Mouse (Mus musculus) layer of hippocampus, adult 18-20 months (tissue): ENCODE measurements around the gene Dhx35. TPM values are rescaled to one million over a fixed set of nuclear protein-coding genes. Genes with fewer than 3 reads are reported as not detected.

Experiments used
- DNase-seq, 2 experiments: peaks; one replicate each; pipeline ENCODE4 v3.0.0; 2022; ENCODE audit warnings: low spot score in 2 of 2
- total RNA-seq, 2 experiments: library from RNA; stranded (reverse); gene quantifications; 2 replicates each; pipeline ENCODE4 v1.2.3; 2021

Gene Dhx35
- total RNA-seq, 2 experiments from 2014 or later, result 16.8 to 20.4 TPM

- no peak for DNase-seq
Measured at GRCm38 (mm10) chr2:158800788-158801187, 6.2 kb downstream of the Dhx35 start.

DNA sequence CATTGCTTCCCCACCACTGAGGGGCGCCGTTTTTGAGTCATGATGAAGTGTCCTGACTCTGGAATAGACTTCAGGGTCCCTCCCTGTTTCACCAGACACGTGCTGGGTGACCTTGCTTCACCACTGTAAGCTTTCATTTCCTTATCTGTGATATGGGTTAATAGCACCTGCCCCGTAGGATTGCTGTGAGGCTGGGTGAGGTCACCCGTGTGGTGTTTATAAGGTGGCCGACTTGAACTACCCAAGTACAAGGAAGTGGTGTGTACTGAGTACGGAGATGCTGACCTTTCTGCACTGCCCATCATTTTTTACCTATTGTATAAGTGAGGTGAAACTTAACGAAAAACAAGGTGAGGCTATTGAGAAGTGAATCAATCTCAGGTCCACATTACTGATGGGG lies 9.0 kb downstream of the Dhx35 start:
- DNase-seq, result no peak

- DNase-seq, result no peak
Measured at GRCm38 (mm10) chr2:158815686-158816085, 21.1 kb downstream of the Dhx35 start.

GRCm38 (mm10) chr2:158816239-158816638 lies 21.6 kb downstream of the Dhx35 start:
- DNase-seq, result no peak

- DNase-seq, result no peak
Measured at GRCm38 (mm10) chr2:158817708-158818107, 23.1 kb downstream of the Dhx35 start.

DNA sequence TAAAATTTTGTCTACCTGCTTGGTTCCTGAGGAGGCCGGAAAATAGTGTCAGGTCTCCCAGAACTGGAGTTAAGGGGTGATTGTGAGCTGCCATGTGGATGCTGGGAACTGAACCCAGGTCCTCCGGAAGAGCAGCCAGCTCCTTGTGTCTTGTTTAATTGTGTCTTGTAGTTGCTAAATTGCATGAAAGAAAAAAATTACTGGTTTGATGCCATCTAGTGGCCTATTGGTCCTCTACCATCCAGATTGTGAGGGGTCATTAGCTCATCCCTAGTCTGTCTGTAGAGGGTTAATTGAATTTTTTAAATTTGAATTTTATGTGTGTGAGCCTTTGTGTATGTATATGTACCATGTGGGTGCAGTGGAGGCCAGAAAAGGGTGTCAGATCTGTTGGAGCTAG lies 33.5 kb downstream of the Dhx35 start:
- DNase-seq, result no peak

- DNase-seq, result peak in 1 of 2 experiments; percentile 47
Measured at GRCm38 (mm10) chr2:158829746-158830145, 35.1 kb downstream of the Dhx35 start.

- no peak for DNase-seq
Measured at GRCm38 (mm10) chr2:158833221-158833620, 38.6 kb downstream of the Dhx35 start.

DNA sequence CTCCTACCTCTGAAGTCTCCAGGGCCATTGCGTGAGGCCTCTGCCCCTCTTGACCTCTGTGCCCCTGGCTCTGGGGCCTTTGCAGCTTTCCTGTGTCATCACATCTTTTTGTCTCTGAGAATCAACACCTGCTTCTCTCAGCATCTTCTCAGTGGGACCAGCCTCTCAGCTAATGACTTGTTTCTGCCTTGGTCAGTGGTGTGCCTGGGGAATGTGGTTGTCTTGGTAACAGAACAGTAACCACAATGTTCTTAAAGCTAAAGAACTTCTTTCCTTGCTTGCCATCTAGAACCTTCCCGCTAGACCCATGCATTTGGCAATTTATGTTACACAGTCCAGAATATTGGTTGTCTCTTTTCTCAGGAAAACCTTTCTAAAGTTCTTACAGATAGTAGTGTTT lies 39.0 kb downstream of the Dhx35 start:
- no peak for DNase-seq

DNA sequence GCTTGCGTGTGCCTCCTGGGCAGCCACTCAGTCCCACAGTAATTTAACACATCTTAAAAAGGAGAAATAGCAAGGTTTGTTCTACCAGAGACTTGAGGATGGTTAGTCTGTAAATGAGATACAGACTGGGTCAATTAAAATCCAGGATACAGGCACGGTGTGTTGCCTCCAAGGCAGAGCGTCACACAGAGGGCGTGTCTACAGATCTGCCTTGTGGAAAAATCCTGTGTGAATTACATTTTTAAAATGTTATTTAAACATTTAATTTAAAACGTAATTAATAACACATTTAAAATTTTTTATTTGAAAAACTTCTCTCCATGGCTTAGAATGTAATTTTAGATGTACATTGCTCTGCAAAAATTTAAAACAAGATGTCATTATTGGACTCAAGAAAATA lies 48.7 kb downstream of the Dhx35 start:
- DNase-seq, result no peak

GRCm38 (mm10) chr2:158845031-158845430 lies 50.4 kb downstream of the Dhx35 start:
- DNase-seq, result no peak

DNA sequence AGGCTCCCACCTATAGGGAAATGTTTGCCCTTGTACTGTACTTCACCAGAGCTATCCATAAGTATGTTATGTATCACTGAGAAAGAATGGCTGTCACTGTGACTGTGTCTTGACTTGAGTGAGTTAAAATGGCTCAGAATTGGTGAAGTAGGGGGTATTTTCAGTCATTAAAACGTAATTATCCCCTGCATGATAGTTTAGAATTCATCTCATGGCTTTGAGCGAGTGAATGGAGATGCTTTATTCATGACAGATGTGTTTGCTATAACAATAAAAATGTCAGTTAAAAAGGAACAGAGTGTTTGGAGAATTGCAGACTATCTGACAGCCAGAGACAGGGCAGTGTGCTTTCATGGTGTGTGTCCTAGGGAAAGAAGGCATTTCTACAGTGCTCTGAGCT lies 51.6 kb downstream of the Dhx35 start:
- no peak for DNase-seq

- DNase-seq, result no peak
Measured at GRCm38 (mm10) chr2:158847991-158848390, 53.4 kb downstream of the Dhx35 start.

DNA sequence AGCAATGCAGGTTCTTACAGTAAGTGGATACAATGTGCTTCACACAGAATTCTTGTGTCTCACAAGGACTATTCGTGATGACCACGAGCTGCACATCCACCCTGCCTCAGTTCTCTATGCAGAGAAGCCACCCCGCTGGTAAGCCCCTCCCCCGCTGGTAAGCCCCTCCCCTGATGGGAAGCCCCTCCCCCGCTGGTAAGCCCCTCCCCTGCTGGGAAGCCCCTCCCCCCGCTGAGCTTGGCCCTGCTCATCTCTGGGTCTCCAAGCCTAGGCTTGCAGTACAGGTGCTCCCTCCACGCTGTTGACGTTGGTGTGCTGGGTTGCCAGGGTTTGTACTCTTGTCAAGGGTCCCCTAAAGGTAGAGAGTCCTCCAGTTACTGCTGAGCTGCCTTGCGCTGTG lies 54.8 kb downstream of the Dhx35 start:
- no peak for DNase-seq

GRCm38 (mm10) chr2:158852579-158852978 lies 58.0 kb downstream of the Dhx35 start:
- peak in 1 of 2 experiments; percentile 61 for DNase-seq

DNA sequence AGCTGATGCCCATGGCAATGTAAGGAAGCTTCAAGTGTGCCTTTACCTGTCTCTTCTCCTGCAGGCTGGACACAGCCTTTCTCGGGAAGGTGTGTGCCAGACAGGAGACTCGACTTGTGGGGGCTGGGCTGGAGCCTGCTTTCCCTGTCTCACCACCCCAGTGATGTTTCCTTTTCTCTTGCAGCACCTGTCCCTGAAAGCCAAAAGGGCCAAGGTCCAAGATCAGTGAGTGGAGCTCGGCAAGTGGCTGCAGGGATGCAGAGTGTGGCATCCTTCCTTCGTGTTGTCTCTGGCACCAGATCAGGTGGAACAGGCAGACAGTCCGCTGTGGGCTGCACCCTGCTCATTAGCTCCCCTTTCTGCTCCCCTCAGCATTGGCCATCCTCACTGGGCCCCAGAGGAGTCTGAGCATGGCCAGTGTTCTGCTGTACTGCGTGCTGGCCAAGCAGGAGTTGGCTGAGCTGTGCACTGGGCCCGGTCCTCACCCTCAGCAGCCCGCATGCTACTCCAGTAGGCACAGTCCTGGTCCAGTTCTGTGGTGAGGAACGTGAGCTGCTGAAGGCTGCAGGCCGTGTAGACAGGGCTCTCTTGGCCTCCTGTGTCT lies 62.4 kb downstream of the Dhx35 start:
- no peak for DNase-seq

- no peak for DNase-seq
Measured at GRCm38 (mm10) chr2:158857579-158857978, 63.0 kb downstream of the Dhx35 start.

DNA sequence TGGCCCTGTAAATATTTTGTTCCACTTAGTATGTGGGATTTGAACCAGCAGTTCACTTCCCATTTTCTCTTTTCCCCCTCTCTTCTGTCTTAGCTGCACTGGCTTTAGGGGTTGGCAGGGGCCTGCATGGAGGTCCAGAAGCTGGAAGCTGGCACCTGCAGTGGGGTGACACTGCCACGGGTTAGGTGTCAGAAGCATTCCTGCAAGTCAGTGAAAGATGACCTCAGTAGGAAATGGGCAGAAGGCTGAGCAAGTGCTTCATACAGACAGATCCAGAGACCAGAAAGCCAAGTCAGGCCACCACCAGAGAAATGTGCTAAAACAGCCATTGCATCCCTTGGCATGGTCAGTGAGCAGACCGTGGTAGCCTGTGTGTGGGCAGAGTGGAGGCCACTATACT lies 66.5 kb downstream of the Dhx35 start:
- DNase-seq, result no peak

DNA sequence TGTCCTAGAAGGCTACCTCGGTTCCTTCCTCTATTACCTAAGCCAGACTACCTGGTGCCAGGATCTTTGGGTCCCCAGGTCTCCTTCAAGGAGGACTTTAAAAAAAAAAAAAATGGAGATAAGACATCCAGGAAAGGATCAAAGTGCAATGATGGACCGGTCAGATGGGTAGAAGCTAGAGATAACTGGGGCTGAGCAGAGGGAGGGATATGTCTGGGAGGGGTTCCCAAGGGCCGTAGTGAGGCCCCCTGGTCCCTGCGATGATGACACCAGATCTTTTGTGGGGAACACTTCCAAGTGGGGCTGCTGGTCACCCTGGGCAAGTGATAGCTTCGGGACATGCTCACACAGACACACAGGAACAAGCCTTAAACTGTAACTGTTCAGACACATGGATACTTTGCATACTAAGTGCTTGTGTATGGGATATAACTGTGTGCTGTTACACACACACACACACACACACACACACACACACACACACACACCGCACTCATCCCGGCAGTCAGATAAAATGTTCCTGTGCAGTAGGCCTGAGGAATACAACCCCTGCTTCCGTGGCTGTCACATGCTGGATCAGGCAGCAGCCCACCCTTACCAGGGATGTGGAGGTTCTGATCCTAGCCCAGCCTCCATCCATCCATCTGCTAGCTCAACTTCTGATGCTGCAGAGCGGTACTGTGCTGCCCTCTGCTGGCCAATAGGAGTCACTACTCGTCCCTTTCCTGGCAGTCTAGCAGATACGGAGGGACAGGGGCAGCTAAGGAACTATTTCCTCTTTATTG lies 68.9 kb downstream of the Dhx35 start:
- DNase-seq, result peak; percentile 65 to 83

DNA sequence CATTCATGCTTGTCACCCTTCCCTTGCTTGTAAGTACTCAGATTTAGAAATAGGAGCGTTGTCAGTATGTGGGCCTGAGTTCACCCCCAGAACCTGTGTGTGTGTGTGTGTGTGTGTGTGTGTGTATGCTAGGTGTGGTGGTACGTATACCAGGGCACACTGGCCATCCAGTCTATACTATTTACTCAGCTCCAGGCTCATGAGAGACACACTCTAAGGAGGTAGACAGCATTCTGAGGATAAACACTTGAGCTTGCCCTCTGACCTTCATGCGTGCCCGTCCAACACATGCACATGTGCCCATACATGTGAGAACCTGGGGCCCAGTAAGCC lies 69.5 kb downstream of the Dhx35 start:
- DNase-seq, result no peak

- DNase-seq, result peak; percentile 67 to 89
Measured at GRCm38 (mm10) chr2:158865358-158865757, 70.8 kb downstream of the Dhx35 start.

GRCm38 (mm10) chr2:158886571-158886970 lies 92.0 kb downstream of the Dhx35 start:
- no peak for DNase-seq

DNA sequence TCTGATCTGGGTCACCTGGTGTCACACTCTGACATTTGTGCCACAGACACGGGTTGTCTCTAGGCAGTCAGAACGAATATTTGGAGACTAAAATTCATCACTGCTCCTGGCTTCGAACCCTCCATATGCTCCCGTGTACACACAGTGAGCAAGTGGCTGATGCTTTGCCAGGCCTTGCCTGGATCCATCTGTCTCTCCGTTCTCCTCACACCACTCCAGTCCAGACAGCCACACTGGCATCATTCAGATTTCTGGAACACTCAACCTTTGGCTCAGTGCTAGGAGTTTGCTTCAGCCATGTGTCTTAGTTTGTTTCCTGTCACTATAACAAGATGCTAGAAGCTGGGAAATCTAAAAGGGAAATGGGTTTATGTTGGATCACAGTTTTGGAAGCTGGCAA lies 93.9 kb downstream of the Dhx35 start:
- peak; percentile 40 to 61 for DNase-seq
